Mouse (Mus musculus): ENCODE results near the gene Dst.

Dst gene

DNA sequence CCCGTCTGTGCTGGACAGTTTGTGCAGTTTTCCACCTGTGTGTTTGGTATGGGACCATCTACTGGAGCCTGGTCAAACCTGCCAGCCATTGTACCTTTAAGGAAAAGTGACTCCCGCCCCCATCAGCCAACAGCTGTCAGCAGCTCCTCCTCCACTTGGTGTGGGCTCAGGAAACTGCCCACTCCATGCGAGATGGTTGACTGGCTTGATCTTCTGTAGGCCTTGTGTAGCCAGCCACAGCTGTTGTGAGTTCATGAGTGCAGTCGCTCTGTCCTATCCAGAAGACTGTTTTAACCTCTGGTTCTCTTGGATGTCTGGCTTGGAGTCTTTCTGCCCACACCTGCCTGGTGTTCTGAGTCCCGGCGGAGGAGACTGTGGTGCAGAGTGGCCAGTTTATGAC is 117.9 kb downstream of the Dst start:
- no peak for DNase-seq (ENCODE audit: low spot score)

DNA sequence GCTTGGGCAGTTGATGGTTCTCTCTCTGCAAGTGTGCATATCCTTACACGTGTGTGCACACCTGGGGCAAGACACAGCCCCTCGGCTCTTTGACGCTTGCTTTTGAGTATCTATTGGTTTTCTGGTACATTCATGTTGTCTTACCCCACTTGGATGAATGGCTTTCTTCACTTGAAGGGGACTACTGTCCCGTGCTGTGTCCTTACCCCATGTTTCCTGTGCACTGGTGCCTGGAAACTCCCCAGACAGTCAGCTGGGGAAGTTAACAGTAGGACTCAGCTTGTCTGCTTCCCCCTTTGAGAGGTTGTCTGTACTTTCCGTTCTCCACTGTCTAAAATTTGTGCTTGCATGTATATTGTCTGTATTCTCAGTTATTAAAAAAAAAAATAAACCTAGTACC is 120.7 kb downstream of the Dst start:
- no peak for DNase-seq (ENCODE audit: low spot score)

DNA sequence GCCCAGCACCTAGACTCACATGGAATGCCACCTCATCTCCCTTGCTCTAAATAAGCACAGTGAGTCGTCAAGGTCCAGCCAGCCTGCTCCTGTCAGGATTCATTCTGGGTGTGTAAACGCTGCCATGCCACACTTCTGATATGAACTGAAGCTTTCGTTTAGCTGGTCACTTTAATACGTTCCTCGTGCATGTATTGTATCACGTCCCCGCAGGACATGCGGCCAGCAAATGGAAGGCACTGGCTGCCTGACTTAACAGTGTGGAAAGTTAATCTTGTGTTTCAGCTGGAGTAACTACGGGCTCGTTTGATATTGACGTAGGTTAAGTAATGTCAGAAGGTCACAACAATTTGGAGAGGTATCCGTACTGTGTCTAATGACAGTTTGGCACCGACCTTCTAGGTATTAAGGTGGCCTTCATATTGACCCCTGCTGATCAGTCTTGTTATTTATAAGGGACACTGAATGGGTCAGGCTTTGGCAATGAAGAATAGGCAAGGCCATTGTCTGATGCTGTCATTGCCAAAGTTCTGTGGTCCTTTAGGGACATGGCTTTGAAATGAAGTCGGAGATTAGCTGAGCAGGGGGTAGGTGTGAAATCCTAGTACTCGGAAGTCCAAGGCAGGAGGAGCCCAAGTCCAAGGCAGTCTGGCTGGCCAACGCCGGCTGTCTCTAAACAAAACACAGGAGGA is 122.5 kb downstream of the Dst start:
- DNase-seq (ENCODE audit: low spot score) = no peak

DNA sequence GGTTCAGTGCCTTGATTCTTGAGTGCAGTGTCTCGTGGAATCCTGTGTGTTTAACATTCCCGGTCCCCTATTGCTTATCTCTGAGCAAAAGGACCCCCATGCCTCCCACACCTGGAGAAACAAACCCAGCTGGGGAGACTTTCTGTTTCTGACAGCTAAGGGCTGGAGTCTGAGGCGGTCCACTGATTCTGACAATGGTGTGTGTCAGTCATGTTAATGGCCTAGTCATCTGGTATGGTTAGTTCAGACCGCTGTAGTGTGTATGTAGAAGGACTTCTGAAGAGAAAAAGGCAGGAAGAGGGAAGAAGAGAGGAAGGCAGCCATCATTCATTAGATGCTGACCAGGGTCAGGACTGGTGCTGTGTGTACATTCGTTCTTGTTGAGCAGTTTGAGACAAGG is 125.0 kb downstream of the Dst start:
- no peak for DNase-seq (ENCODE audit: low spot score)

DNA sequence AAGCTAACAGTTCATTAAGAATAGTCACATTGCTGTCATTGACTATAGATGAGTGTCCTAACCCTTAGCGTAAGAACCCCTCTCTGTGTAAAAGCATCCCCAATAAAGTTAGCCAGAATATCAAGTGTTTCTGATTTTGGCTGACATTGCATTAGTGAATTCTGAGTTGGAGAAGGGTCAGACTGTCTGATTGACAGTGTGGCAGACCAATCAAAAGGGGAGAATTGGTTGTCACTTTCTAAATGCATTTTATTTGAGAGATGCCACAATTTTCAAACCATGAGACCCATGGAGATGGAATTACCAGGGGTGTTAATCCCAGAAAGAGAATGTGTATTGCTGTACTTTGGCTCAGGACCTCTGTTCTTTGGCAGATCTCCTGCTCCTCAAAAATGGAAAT is 125.5 kb downstream of the Dst start:
- DNase-seq (ENCODE audit: low spot score) = no peak

DNA sequence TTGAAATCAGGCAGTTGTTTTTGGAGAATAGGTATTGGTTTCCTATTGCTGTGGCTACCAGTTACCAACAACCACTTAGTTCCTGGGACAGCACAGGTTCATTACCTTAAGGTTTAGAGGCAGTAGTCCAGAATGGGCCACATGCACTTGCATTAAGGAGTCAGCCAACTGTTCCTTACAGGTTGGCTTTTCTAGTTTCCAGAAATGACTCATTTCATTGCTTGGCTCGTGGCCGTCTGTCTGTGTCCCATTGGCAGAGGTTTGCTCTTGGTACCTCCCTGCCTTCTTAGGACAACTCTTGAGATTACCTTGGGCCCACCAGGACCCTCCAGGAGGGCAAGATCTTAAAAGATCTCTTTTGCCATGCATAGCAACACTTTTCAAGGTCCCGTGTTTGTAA is 125.9 kb downstream of the Dst start:
- DNase-seq (ENCODE audit: low spot score) = no peak

DNA sequence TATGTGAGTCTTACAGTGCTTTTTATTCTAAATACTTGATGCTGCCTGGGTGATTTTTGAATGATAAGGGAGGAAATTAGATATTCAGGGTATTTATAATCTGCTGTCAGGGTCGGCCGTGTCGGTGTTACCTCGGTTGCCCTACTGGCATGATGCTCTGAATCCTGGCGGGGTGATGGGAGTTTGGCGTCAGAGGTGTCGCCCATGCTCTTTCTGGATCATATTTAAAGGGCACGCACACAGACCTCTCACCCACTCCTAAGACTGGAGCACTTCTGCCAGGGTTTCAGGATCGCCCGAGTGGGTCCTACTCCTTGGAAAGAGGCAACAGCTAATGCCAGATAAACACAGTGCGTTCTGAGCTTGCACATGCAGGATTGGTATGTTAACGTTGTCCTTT is 128.1 kb downstream of the Dst start:
- DNase-seq (ENCODE audit: low spot score) = no peak

DNA sequence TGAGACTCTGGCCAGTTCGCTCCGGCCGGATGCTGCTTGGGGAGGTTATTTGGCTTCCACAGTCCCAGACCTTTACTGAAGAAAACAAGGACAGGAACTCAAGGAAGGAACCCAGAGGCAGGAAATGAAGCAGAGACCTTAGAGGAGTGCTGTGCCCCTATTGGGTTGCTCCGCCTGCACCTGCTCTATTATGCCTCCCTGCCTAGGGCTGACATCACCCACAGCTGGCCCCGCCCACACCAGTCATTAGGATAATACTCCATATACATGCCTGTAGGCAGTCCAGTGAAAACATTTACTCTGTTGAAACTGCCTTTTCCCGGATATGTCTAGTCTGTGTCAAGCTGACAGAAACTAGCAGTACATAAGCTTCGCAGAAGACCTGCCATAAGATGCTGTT is 130.5 kb downstream of the Dst start:
- DNase-seq (ENCODE audit: low spot score) = no peak

DNA sequence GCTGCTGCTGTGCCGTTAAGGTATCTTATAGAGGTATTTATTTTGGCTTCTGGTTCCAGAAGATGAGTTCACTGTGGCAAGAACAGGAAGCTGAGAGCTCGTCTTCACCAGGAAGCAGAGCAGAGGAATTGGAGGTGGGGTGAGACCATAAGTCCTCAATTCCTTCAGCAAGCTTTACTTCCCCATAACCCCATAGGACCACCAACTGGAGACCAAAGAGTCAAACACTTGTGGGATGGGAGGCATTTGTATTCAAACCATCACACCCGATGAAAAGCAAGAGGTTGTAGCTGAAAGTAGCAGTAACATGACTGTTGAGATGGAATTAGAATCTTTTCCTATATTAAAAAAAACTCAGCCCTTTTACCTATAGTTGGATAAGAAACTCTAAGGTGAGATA is 132.0 kb downstream of the Dst start:
- no peak for DNase-seq (ENCODE audit: low spot score)

DNA sequence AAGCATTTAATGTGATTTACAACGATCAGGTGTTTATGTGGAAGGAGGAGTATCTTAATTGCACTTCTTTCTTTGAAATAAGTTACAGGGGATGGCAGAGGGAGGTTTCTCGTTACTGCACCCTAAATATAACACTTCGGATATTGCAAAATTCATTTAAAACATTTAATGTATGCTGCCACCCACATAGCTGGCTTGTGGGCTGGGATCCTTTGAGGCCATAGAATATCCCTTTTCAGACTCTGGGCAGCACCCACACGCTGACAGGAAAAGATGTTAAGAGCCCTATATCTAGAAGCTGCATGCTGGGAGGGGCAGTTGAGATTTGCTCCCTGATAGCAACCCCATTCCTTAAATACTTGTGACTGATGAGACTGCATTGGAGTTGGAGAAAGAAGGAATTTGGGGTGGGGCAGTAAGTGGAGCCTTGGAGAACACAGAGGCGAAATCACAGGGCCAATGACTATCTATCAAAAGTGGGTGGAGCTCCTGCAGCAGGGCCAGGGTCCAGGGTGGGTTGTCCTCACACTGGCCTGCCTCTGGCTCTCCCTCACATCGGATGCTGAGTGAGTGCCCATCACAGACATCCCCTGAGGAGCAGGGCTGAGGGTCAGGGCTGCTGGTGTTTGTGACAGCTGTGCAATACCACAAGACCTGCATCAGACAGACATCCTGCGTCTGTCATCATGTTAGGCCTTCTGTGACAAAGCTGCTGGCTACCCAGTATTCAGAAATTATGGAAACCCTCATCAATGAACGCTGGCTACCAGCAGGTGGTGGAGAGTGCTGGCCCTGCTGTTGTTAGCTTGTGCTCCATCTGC is 133.1 kb downstream of the Dst start:
- DNase-seq (ENCODE audit: low spot score) = no peak

DNA sequence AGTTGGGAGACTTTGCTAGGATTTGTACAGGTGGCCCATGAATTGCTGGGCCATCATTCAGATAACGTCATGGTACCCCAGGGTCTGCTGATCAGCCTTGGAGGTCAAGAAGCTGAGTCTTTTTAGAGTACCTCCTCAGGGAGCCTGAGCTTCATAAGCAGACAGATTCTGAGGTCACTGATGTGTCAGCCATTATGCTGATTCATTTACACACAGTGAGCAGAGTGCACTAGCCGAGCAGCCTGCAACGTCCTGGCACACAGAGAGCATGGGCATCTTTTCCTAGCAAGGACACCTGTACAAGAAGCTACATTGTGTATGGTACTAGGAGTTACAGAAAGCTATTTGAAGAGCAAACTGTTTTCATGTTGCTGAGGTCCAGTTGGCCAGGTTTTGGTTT is 134.3 kb downstream of the Dst start:
- no peak for DNase-seq (ENCODE audit: low spot score)

DNA sequence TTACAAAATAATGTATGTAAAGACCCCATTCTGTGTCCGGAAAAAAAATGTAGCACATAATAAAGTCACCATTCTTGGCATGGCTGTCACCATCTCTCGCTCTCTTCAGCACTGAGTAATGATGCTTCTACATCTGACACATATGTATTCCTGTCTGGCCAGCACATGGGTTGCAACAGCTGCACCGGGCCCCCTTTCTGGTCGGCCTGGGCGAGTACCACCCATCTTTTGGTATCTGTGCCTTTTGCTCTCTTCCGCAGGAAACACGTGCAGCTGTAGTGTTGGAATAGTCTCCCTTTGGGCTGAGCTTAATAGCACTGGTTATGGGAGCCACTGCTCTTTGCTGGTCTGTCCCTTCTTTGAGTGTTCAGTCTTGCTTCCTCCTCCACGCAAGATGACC is 135.3 kb downstream of the Dst start:
- DNase-seq (ENCODE audit: low spot score) = no peak

DNA sequence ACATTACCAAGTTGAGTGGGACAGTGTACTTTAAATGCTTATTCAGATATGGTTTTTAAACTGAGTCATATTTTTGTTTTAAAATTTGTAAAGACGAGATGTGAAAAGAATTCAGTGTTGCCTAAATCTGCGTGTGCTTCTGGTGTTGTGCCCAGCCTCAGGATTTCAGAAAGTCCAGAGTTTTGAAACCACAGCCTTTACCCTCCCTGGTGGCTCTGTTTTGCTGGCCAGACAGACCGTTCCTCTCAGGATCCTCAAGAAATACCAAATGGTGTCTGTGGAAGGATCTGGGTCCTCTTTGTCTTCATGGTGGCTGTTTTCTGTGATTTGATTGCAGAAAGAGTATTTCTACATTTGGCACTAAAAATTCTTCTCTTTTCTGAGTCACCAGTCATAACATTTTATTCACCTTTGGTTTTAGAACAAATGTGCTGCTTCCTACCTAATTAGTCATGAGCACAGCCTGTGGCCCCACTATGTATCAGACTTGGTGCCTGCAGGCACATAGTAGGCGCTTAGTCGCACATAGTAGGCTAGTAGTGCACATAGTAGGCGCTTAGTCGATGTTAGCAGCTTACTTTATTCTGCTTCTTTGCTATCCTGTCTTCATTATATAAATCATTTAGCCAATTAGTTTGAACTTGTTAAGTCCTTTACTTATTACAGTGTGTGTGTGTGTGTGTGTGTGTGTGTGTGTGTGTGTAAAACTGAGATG is 136.0 kb downstream of the Dst start:
- DNase-seq (ENCODE audit: low spot score) = no peak

DNA sequence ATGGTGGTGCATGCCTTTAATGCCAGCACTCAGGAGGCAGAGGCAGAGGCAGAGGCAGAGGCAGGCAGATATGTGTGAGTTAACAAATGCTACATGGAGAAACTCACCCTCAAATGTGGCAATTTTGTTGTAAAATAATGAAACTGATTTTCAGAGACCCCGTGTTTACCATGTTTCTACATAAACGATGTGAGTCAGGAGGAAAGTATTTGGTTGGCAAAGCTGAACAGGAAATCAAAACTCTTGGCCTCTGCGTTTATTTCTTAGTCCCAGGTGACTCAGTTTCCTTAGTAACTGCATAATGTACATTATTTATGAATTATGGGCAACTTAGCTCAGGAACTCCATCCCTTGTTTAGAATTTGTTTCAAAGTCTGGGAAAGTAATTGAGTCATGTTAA is 136.7 kb downstream of the Dst start:
- DNase-seq (ENCODE audit: low spot score) = no peak

DNA sequence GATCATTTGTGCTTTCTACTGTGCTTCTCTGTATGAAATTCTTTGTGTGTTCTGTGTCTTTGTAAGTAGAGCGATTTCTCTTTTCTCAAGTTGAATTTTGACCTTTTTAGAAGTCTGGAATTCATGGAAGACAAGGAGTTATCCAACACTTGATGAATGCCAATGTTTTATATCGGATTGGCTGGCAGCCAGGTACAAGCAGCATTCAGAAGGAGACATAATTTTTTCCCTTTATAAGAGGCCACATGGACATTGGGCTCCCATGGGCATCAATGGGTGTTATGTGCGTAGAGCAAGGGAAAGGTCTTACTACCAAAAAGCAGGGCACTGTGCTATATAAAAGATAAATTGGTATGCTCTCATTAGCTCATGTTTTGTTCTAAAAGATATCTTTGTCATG is 139.3 kb downstream of the Dst start:
- DNase-seq (ENCODE audit: low spot score) = no peak

DNA sequence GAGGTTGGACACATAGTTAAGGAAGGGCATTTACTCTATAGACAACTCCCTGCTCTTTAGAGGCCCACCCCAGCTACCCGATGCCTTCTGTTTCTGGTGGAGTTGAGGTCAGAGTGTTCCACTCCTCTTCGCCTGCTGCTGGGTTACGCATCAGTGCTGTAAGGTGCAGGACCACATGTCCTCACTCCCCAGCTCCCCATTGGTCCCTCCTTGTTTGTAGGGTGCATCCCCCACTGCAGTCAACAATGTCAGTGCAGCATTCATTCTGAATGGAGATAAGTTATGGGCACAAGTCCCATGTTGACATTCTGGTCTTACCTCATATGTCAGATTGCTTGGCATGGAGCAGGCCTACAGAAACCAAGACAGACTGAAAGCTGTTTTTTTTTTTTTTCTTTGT is 143.2 kb downstream of the Dst start:
- no peak for DNase-seq (ENCODE audit: low spot score)

DNA sequence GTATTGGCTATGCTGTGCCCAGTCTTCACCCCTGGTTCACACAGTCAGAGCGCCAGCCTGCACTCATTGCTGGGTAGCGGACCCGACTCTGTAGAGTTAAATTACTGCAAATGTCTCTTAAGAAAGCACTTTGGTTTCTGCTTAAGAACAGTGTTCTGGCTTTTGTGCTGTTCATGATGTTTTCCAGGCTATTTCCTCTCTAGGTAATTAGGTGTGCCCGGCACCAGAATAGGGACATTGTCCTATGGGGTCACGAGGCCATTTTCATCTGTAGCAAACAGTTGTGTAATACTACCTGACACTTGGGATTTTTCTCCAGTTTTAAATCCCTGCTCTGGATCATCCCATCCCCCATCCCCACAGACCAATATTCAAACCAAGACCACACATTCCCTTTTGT is 144.4 kb downstream of the Dst start:
- DNase-seq (ENCODE audit: low spot score) = no peak

DNA sequence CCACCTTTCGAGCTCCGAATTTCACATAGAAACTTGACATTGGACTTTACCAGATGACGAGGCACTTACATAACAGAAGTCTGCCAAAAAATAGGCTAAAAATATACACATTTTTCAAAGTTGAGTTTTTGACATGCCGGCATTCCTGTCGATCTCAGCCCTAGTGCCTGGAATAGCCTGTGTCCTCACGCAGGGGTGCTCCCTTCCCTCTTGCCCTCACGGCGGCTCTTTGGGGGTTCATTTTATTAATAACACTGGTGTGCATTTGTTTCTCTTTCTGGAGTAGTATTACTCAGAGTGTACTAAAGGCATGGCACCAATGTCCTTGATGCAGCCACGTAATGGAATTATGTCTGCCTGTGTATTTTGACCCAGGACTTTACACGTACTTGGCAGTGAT is 146.9 kb downstream of the Dst start:
- no peak for DNase-seq (ENCODE audit: low spot score)

DNA sequence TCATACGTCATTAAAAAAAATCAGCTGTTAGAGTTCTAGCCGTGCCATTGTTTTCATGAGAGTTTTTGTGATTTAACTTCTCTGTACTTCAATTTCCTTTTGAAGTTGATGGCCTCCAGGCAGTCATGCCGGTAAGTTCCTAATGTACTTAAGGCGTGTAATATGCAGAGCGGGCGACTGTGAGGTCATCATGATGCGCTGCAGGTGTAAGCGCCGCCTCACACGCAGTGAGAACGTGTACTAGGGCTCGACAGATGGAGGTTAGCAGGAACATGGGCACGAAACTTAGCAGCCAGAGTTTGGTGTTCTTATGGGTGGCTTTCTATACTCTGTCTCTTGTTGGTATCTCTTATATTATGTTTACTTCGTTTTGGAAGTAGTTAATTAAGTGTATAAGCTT is 148.6 kb downstream of the Dst start:
- DNase-seq (ENCODE audit: low spot score) = no peak

DNA sequence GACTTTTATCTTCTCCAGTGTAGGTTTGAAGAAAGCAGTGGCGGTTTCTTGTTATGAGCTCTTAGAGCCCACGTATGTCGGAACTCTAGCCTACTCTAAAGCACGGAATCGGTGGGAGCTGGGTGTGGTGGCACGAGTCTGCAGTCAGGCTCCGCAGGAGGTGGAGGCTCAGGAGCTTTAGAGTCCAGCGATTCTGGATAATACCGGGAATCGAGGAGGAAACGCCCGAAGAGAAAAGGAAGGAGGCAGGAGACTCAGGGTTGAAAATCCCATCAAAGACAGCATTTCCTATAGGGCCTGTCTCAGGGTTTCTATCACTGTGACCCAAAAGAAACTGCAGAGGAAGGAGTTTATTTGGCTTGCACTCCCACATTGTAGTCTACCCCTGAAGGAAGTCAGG is 151.2 kb downstream of the Dst start:
- DNase-seq (ENCODE audit: low spot score) = no peak

DNA sequence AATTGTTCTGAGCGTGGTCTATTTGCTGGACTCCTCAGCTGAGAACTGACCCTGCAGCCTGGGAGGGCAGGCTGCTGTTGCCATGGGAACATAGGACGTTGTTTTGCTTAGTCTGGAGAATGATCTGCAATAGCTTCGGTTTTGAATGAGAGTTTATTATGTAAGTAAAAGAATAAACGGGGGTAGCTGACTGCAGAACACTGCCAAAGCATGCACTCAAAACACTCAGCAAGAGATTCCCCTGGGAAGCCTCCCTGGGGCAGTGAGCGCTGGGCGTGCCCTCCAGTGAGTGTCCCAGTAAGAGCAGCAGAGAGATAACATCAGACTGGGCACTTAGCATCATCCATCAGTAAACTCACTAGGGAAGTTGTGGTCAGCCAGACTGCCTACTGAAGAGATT is 152.4 kb downstream of the Dst start:
- no peak for DNase-seq (ENCODE audit: low spot score)

DNA sequence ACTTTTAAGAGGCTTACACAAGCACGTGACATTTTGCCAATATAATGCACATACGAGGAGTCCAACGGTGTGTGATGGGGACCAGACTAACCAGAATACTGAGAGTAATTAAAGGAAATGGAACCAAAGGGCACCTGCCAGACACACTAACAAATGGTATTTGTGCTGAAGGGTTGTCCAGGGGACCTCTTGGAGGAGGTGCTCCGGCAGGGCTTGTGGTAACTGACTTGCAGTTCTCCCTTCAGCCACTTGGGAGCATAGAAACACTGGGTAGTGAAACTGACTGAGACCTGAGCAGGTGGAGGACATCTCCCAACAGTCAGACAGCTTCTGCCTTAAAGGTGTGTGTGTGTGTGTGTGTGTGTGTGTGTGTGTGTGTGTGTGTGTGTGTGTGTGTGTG is 153.1 kb downstream of the Dst start:
- DNase-seq (ENCODE audit: low spot score) = no peak

DNA sequence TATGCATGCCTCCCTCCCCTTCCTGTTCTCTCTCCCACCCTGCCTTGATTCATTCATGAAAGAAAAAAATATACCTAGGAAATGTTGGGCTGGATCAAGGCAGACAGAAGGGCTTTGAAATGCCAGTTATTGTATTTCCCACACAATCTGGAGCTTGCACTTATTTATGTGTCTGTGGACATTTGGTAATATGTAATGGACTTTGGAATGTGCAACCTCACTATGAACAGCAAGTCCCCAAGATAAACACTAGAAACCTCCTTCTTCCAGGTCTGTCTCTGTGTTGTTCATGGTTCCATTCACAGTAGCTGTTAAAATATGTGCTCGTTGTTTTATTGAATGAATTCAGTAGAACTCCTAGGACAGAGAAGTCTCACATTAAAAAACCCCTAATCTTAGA is 153.8 kb downstream of the Dst start:
- DNase-seq (ENCODE audit: low spot score) = no peak
